Mouse (Mus musculus) megakaryocyte-erythroid progenitor cell, adult 5-6 weeks (primary cell): Measurements from ENCODE around the gene Prss35. TPM values are rescaled to one million over a fixed set of nuclear protein-coding genes. Genes with fewer than 3 reads are reported as not detected.

Experiments
- ATAC-seq: replicated peaks from 2 replicates; pipeline ENCODE4 v1.8.0; 2016; ENCODE audit warnings: mild to moderate bottlenecking, inconsistent platforms; ENCODE audit not compliant: severe bottlenecking, poor library complexity, low FRiP score, low TSS enrichment
- total RNA-seq, 2 experiments: library from RNA; stranded (forward) in 1 of 2; stranded (reverse) in 1 of 2; fragments of 200-1000, 215-1000 nt in 1 of 2; fragments of >200 nt in 1 of 2; fragmentation: Nextera tagmentation in 1 of 2; gene quantifications; 2 replicates each; pipeline ENCODE4 v1.2.3; 2014 to 2017

The Prss35 gene
- total RNA-seq, 2 experiments from 2014 or later = not detected

DNA sequence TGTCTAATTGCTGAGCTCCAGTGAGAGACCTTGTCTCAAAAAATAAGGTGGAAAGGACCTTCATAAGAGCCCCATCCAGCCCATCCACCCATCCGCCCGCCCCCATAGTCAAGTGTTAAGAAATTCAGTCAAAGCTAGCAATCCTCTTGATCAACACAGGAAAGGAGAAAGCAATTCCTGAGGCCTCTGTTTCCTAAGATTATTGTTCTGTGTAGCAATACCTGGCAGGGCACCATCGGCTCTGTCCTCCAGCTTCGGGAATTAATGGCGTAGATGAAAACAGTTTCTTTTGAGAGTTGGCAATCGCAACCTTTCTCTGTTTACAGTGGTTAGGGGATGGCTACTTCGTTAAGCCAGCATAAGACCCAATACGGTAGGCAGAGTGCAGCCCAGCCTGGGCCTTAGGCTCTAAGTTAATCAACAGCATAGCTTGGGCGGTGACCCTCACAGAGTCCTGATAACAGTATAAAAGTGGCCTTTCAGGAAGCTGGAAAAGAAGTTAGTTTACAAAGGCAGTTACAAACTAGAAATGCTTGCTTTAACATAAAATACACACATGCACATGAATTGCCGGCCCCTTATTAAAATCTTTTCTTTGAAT is 15.1 kb upstream of the Prss35 start:
- ATAC-seq = no peak

DNA sequence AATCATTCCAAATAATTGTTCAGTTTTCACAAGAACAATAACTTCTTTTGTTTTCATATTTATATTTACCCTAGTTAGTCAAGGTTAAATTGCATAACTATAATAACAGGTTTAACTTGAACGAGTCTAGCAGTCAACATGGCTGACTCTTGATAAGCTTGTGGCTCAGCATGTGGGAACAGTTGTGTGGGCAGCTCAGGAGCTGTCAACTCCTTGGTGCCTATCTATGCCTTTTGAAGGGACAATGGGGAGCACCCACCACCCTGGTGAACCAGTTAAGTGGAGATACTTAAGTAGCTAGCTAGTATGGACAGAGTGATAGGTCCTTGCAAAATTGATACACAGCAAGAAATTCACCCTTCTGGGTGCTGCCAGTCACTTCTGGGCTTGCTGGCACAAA is 14.4 kb upstream of the Prss35 start:
- ATAC-seq = no peak

DNA sequence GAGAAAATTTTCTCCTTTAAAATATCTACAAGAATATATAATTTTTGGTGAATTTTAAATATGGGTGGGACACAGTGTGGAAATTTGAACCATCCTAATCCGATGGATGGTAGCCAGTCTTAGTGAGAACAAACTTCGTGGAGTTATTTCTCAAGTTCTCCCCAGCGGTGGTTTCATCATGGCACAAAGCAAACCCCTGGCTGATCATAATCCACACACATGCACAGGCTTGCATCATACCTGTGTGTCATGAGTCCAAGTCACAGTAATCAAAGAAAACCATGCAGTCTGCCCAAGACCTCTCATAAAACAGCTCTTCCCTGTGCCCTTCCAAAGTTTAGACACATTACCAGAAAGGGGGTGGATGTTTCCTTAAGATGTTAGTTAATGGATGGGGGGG is 13.6 kb upstream of the Prss35 start:
- ATAC-seq = no peak

DNA sequence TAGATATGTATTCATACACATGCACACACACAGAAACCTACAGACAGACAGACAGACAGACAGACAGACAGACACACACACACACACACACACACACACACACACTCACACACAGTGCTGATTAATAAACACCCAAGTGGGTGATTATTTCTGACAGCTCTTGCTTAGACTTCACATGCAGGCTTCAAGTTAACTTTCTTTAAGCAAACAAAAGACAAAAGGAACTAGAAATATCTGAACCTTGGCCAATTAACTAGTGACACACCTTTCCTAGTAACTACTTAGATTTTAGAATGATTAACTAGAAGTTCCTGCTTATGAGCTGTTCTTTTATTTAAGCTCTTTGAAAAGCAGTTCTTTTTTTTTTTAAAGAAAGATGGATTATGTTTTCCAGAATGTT is 9.1 kb upstream of the Prss35 start:
- no peak for ATAC-seq

DNA sequence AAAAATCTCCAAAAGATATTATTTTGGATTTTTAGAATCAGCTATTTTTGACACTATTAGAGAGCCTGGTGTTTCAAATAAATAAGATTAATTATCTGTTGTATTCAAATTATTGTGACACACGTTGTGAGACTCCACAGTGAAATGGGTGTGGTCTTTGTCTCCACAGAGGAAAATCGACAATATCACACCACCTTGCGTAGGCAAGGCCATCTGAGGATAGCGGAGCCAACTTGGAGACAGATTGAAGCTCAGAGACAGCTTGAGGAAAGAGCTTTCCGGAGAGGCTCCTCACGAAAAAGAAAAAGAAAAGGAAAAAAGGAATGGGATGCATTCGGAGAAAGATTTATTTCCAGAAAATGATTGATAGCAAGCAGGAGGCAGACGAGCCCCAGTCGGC is 8.7 kb upstream of the Prss35 start:
- no peak for ATAC-seq

DNA sequence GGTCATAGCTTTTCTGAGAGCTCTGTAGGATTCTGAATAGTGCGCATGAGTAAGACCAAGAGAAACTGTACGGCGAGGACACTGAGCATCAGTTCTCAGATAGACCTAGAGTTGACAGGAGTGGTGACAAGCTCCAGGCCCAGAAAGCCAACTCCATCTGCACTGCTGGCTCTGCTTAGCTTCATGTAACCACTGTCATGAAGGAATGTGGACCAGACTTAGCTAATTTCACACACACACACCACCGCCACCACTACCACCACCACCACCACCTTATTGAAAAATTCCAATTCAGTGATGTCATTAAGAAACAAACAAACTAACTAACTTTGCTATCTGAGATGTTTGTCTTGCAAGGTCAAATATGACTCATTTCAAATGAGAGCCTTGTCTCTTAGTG is 6.5 kb upstream of the Prss35 start:
- ATAC-seq = no peak

DNA sequence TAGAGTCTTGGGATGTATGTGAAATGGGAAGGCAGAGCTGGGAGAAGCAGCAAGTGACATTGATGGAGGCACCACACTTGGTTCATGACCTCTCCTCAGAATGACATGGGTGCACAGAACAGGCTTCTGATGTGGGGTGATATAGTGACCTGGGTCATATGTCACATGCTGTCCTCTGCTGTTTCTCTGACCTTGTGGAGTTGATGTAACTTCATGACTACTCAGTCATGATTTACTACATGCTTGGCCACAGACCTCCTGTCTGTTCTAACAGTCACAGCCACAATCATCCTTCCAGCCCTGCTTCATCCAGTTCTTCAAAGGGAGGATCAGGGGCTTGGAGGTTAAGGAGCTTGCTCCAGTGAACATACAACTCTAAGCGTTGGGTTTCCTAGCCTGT is 5.4 kb upstream of the Prss35 start:
- ATAC-seq = no peak

DNA sequence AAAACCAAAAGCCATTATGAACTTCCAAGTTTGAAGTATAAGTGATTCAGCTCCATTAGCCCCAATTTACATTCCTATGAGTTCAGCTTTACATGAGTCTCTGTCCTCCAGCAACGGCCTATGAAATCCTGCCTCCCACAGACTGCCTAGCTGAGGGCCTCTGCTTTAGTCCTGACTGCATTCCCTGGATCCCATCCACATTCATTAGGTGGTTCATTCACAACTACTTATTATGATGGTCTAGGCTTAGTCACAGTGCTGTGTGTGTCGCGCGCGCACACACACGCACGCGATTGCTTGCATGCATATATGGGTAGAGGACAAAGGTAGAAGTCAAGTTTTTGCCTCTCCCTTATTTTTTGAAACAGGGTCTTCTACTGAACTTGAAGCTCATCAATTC is 4.6 kb upstream of the Prss35 start:
- ATAC-seq = no peak

DNA sequence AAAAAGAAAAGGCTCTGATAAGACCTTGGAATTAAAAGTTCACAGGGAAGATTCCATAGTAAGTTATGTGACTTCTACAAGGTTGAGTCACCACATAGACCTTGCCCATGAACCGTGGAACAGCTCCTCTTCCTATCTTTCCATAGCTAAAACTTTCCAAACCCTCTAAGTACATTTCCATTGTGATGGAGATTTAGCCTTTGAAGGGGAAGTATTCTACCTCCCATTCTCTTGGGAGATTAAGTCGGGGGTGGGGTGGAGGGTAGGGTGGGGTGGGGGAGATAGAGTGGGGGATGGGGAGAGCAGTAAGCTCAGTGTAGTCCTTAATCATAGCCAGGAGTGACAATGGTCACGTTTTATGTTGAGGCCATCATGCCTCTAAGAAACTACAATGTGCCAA is 3.5 kb upstream of the Prss35 start:
- no peak for ATAC-seq

DNA sequence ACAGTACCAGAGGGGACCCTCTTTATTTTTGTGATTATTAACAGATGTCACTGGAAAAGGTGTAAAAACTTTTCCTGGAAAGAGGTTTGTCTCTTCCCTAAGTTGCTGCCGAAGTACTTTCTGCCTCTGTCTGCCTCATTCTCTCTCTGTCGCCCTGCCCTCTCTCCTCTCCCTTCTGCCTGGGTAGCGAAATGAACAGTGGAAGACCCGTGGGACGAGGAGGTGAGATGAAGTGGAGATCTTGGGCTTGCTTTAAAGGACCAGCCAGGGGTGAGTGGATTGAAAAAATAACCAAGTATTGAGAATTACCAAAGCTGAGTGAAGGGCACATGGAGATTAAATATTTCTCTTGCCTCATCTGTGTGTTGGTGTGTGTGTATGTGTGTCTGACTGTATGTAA is 592 bp downstream of the Prss35 start:
- ATAC-seq = no peak

DNA sequence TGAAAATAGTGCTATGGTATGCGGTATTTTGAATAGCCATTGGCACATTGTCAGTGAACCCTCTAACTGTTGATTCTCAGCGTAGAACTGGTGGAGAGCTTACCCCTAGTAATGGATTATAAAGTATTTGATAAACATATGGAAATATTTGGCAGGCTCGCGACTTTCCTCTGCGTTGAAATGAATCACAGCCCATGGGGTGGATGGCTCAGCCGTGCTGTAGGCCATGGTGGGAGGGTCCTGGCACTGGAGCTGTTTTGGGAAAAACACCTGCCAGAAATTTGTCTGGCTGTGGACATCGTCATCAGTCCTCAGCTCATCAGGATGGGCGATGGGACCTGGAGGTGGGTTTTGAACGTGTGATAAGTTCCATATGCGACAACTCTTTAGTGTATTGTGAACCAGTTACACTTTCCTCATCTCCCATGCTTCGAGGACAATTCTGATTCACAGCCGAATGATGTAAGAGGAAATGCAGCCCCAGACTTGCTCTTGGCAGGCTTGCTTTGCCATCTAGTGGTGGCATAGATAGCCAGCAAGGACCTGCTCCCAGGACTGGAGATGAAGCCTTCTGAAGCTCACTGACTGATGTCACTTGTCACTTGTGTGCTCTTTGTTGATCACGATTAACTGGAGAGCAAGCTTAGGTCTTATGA is 2.6 kb downstream of the Prss35 start:
- ATAC-seq = peak; percentile 67; the same call in 1 of the 2 replicates

DNA sequence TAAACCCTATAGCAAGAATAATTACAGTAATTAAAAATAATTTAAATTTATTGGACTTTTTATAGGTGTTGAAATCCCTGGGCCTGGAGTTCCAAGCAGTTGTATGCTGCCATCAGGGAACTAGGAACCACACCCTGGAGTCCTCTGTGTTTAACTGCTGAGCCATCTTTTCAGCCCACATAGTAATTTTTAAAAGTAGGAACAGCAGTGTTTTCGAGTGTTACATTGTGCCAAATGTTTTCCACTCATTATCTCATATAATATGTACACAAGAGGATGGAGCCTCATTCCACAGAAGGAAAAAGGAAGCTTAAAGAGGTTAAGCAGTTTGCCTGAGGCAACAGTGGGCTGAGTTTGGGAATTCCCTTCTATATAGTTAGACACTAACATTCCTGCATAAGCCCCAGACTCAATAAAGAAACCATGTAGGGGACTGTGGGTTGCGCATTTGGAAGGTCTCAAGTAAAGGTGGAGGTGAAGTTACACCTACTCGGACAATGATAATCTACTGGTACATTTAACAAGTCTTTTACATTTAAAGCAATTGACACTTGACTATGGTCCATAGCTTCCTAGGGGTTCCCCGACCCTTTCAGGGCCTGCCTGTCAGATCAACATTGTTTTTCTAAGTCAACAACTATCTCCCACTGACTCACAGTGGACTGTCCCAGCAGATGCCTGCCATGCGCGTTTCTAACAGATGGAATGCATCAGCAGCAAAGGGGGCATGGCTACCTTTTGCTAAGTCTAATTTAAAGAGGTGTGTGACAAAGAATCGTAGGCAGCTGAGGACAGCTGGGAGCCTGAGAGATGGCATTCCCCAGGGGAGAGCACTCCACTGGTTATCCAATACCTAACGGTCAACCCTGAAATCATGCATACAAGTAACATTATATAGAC is 19.3 kb downstream of the Prss35 start:
- no peak for ATAC-seq

DNA sequence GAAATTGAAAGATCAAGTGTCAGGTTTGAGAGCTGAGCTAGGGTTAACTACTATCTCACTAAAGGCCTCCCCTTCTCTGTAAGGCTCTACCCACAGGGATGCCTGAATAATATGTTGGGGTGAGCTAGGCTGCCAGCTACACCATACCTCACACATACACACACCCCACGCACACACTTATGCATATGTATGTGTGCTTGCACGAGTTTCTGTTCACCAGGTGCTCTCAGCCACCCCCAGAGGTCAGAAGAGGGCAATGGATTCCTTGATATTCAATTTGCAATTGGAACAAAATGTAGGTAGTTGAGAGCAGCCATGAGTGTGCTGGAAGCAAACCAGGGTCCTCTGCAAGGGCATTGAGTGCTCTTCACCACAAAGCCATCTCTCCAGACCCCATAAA is 20.6 kb downstream of the Prss35 start:
- no peak for ATAC-seq

DNA sequence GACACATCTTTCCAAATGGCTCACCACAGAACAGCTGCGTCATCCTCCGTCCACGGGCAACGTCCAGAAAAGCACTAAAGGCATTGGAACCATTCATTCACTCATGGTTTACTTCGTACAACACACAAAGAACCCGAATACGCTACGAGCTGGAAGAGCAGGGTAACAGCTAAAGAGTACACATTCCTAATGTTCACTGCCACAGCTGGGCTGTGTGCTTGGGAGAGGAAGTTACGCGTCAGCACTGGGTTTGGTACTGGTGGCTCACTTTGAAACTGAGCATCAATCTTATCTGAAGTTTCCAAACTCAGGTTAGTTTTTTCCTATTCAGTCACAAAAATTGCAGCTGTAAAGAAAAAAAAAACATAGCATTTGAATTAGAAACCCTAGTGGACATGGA is 23.5 kb downstream of the Prss35 start:
- no peak for ATAC-seq

DNA sequence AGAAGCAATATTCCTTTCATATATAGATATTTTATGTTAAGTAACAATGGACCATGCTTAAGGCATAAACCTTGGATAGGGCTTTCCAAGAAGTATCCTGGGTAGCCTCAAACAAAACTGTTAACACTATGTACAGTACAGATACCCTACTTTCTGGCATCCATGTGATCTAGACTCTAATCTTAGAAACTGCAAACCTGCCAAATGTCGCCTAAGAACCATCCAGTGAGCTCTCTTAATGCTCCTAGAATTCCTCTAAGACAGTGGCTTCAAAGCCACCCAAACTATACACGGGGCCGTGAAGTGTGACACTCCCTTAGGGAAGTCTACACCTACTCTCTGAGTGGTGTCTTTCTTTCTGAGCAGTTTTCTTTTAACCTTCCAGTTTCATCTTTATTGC is 29.4 kb downstream of the Prss35 start:
- ATAC-seq = no peak

DNA sequence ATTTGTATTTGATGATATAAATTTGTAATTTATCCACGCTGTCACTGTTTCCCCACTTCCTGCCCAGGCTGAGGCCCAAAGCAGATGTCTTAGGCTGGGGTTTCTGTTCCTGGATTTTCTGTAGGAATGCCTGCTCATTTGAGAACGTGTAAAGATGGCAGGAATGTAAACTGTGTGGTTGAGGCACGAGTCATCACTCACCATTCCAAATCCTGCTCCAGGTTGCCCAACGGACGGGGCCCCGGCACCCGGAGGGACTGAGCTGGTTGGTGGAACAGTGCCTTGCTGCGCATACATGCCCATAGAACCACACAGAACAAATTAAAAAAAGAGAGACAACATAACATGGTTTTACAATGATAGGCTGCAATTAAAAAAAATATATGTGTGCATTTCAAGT is 30.5 kb downstream of the Prss35 start:
- ATAC-seq = no peak

DNA sequence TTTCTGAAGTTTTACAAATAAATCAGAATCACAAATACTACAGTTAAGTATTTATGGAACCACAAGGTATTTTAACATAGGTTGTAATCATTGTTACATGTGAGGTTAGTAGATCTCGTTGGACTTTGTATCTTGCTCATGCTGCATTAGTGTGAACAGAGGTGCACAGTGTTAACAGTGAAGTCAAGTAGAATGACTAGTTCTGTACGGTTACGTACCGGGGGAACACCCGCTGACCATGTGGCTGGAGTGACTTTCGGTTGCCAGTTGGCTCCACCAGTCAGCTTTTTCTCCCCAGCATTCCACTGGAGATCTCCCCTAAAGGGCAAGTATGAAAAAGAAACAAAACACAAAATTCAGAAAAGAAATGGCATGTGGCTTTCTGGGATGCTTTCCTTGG is 31.9 kb downstream of the Prss35 start:
- ATAC-seq = no peak

DNA sequence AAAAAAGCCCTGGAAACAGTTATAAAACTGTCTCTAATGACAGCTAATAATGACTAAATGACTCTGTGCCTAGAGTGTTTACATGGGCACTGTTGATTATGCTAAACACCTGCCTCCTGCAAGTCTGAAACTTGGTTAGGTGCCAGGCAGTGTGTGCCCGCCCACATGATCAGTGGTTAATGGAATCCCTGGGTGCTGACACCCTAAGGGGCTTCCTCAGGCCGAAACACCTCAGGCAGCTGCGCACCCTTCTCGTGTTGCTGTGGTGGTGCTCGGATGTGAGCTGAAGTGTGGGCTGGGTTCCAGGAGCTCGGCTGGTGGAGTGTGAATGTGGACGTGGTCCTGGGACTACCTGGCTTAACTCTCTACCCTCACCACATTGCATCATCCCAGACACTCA is 33.9 kb downstream of the Prss35 start:
- no peak for ATAC-seq

DNA sequence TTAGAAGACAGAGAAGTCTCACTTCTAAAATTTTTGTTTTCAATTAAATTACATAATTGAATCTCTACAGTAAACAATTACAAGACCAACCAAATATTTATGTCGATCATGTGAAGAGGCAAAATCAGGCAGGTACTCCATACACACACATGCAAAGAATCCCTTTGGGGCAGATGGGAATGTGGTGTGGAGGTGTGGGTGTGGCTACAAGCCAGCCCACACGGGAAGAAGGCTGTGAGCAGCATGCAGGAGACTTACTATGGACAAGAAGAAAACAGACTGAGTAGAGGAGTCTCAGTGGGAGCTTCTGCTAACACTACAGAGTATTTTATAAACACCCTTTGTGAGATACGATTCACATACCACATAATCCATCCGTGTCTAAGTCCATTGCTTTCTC is 34.8 kb downstream of the Prss35 start:
- ATAC-seq = no peak

DNA sequence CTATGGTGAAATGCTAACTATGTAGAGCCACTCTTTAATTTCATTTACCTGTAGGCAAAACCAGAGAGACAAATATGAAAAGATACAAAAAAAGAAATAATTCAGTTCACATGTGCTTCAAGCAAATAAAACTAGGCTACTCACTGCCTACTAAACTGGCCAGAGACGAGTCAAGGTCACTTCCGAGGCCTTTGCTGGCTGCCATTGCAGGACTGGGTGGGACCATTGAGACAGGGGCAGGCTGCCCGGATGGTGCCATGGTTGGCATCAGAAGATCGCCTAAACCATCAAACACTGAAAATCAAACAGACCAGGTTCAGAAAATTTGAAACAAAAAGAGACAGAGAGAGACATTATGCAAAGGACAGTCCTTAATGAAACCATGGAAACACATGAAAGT is 38.0 kb downstream of the Prss35 start:
- no peak for ATAC-seq

DNA sequence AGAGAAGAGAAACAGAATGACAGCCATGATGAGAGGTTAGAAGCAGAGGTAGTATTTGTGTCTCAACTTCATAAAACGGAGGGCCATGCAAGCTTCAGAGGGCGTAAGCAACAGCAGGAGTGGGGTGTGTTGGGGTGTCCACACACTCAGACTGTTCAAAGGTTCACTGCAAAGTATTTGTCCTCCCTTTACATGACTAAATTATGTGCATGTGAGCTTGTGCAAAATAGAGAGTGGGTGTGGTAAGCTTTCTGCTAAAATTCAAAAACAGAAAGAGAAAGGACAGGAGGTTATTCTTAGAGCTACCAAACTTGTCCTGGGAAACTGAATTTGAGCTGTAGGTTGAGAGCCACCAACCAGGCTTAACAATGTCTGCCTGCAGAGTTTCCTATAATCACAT is 39.4 kb downstream of the Prss35 start:
- ATAC-seq = no peak
